Mouse (Mus musculus): ENCODE measurements around the gene Ppp1r35. TPM values are rescaled to one million over a fixed set of nuclear protein-coding genes. Genes with fewer than 3 reads are reported as not detected.

Ppp1r35 gene
- 33.7 and 33.9 TPM in 2 replicates for polyA plus RNA-seq (2015; fragmentation: Nextera tagmentation; extraction: Ambion mirVana)

- Histone ChIP-seq H3K27me3 (no peaks in the 10 kb centered on the region), H3K36me3 (peaks cover 33% of the 10 kb centered on the region), H3K9ac (peak within 1 kb of the TSS; percentile 96), H3K4me2 (peak within 1 kb of the TSS; percentile 92), H3K9me3 (no peaks in the 10 kb centered on the region), H3K4me3 (peak within 1 kb of the TSS; percentile 99), H3K4me1 (peaks cover 44% of the 10 kb centered on the region), H3K27ac (peak within 1 kb of the TSS; percentile 91)
- ATAC-seq (ENCODE audit: borderline replicate concordance, extremely low read depth, low FRiP score, low TSS enrichment): peak; percentile 96
- WGBS: under 1% methylated on average over 31 of the region's 31 CpGs
These were observed at the start of gene Ppp1r35 for GRCm38 (mm10) chr5:137778635-137779034. Gene Ppp1r35, plus strand, starts transcription at chr5:137778849.

GRCm38 (mm10) chr5:137733638-137734288, 44.9 kb upstream of the Ppp1r35 start:
- H3K27ac ChIP-seq: no peak overlapping the region
- no peak overlapping the region for H3K9ac ChIP-seq
- H3K36me3 ChIP-seq: no peaks in the 10 kb centered on the region
- H3K27me3 ChIP-seq: no peaks in the 10 kb centered on the region
- ATAC-seq (ENCODE audit: borderline replicate concordance, extremely low read depth, low FRiP score, low TSS enrichment): no peak
- H3K9me3 ChIP-seq: no peaks in the 10 kb centered on the region
- no peak overlapping the region for H3K4me2 ChIP-seq
- H3K4me3 ChIP-seq: no peak overlapping the region
- WGBS: 86% methylated on average over 12 of the region's 12 CpGs
- H3K4me1 ChIP-seq: 0 out of 2 replicates have a peak, but pooled peaks cover 4% of the 10 kb centered on the region

- no peaks in the 10 kb centered on the region for H3K9me3 ChIP-seq
- H3K27ac ChIP-seq: no peak overlapping the region
- WGBS: 63% methylated on average over 6 of the region's 6 CpGs
- H3K4me1 ChIP-seq: 0 out of 2 replicates have a peak, but pooled peaks cover 7% of the 10 kb centered on the region
- no peaks in the 10 kb centered on the region for H3K27me3 ChIP-seq
- peak; percentile 17; the same call in 1 of the 2 replicates for ATAC-seq (ENCODE audit: borderline replicate concordance, extremely low read depth, low FRiP score, low TSS enrichment)
- no peak overlapping the region for H3K9ac ChIP-seq
- H3K4me2 ChIP-seq: no peak overlapping the region
- H3K36me3 ChIP-seq: no peaks in the 10 kb centered on the region
- no peak overlapping the region for H3K4me3 ChIP-seq
These were observed 44.2 kb upstream of the Ppp1r35 start for GRCm38 (mm10) chr5:137734289-137735061.

- Histone ChIP-seq H3K27me3 (no peaks in the 10 kb centered on the region), H3K27ac (no peak overlapping the region), H3K9me3 (no peaks in the 10 kb centered on the region), H3K36me3 (no peaks in the 10 kb centered on the region), H3K4me3 (no peak overlapping the region), H3K4me2 (no peak overlapping the region), H3K4me1 (peaks cover 20% of the 10 kb centered on the region), H3K9ac (no peak overlapping the region)
- no peak for ATAC-seq (ENCODE audit: borderline replicate concordance, extremely low read depth, low FRiP score, low TSS enrichment)
- 88% methylated on average over 6 of the region's 6 CpGs for WGBS
These were observed 41.2 kb upstream of the Ppp1r35 start for GRCm38 (mm10) chr5:137737400-137737940.

DNA sequence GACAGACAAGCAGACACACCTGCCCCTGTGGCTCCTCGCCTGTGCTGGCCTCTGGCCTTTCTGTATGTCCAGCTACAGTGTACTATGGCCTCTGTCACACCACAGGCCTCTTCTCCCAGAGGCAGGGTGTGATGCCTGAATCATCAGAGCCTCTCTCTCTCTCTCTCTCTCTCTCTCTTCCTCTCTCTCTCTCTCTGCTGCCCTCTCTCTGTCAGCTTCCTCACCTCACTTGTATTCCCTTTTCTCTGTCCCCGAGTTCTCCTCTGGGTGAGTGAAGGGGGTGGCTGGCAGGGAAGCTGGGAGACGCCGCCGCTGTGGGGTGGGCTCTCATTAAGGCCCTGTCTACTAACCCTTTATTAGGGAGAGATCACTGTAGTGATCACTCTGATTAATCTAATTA, 40.1 kb upstream of the Ppp1r35 start:
- peaks cover 20% of the 10 kb centered on the region for H3K4me1 ChIP-seq
- no peak overlapping the region for H3K4me2 ChIP-seq
- H3K27ac ChIP-seq: no peak overlapping the region
- no peak overlapping the region for H3K9ac ChIP-seq
- H3K9me3 ChIP-seq: no peaks in the 10 kb centered on the region
- no peak overlapping the region for H3K4me3 ChIP-seq
- no peak for ATAC-seq (ENCODE audit: borderline replicate concordance, extremely low read depth, low FRiP score, low TSS enrichment)
- H3K36me3 ChIP-seq: no peaks in the 10 kb centered on the region
- 50% methylated on average over 5 of the region's 5 CpGs for WGBS
- no peaks in the 10 kb centered on the region for H3K27me3 ChIP-seq

GRCm38 (mm10) chr5:137739471-137739870, 39.2 kb upstream of the Ppp1r35 start:
- no peak overlapping the region for H3K27ac ChIP-seq
- H3K4me1 ChIP-seq: peaks cover 20% of the 10 kb centered on the region
- H3K9me3 ChIP-seq: no peaks in the 10 kb centered on the region
- no peak overlapping the region for H3K9ac ChIP-seq
- H3K4me3 ChIP-seq: no peak overlapping the region
- 54% methylated on average over 9 of the region's 9 CpGs for WGBS
- ATAC-seq (ENCODE audit: borderline replicate concordance, extremely low read depth, low FRiP score, low TSS enrichment): no peak
- peak overlapping the region; percentile 97; the same call in 1 of the 2 replicates for H3K4me2 ChIP-seq
- no peaks in the 10 kb centered on the region for H3K27me3 ChIP-seq
- no peaks in the 10 kb centered on the region for H3K36me3 ChIP-seq

GRCm38 (mm10) chr5:137740506-137740905, 38.1 kb upstream of the Ppp1r35 start:
- Histone ChIP-seq H3K9ac (peak overlapping the region; percentile 60), H3K36me3 (no peaks in the 10 kb centered on the region), H3K27me3 (no peaks in the 10 kb centered on the region), H3K9me3 (no peaks in the 10 kb centered on the region), H3K4me3 (peak overlapping the region; percentile 73), H3K4me2 (peak overlapping the region; percentile 97), H3K27ac (peak overlapping the region; percentile 81; the same call in 1 of the 2 replicates), H3K4me1 (peaks cover 28% of the 10 kb centered on the region)
- ATAC-seq (ENCODE audit: borderline replicate concordance, extremely low read depth, low FRiP score, low TSS enrichment): 0 out of 2 replicates have a peak, but pooled peaks have one; percentile 2
- 7% methylated on average over 11 of the region's 11 CpGs for WGBS

DNA sequence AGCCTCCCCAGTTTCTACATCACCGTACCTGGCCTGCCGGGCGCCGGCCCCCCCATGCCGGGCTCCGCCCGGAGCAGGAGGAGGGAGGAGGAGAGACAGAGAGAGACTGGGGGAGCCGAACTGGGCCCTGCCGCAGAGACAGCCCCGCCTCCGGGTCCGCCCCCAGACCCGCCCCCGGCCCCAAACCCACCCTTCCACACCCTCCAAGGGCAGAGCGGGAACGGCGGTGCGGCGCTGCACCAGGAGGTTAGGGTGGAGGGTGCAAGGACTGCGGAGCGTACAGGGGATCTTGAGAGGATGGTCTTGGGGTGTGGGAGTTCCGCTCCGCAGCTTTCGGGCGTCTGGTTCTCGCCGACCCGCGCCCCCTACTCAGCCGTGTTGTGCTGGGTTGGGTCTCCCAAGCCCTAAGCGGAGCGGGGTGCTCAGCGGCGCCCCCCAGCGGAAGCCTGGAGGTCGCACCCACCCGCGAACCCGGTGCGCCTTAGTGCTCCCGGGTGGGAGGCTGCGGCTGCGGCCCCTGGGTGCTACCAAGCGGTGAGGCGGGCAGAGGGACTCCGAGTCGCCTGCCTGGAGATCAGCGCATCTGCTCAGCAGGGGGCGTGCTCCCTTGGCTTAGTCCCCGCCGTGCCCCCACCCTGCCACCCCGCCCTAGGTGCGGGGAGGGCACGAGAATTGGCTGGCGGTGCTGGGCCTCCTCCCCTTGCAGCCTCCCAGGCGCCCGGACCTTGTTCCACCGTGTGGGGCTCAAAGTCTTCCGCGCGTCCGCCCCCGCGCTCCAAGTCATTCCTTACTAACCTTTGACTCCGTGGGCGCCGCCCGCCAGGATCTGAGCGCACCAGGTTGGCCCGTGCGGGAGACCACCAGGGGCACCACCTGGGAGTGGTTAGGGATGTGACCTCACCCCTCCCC, 37.4 kb upstream of the Ppp1r35 start, which contains the start of gene Nyap1:
Gene Nyap1 (minus strand): TSS at position 585 of the 909 bp plus-strand sequence.
- peak; percentile 85 for ATAC-seq (ENCODE audit: borderline replicate concordance, extremely low read depth, low FRiP score, low TSS enrichment)
- Histone ChIP-seq H3K4me2 (peak within 1 kb of the TSS; percentile 97), H3K9ac (peak within 1 kb of the TSS; percentile 60), H3K4me1 (peaks cover 30% of the 10 kb centered on the region), H3K27ac (peak within 1 kb of the TSS; percentile 81; the same call in 1 of the 2 replicates), H3K9me3 (no peaks in the 10 kb centered on the region), H3K27me3 (no peaks in the 10 kb centered on the region), H3K36me3 (no peaks in the 10 kb centered on the region), H3K4me3 (peak within 1 kb of the TSS; percentile 73)
- WGBS: under 1% methylated on average over 70 of the region's 71 CpGs

DNA sequence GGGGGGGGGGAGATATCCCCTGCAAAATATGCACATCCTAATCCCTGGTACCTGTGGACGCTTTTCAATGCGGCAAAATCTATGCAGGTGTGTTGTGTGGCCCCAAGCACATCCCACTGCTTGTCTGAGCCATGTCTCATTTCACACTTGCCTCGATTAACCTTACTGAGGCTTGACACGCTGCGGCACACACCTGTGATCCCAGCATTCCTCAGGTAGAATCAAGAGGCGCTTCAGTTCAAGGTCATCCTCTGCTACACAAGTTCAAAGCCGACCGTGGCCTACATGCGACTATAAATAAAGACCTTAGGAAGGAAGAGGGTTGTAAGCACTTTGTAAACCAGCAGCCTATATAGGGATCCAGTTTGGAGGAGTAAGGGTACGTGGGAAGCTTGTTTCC, 36.6 kb upstream of the Ppp1r35 start:
- ATAC-seq (ENCODE audit: borderline replicate concordance, extremely low read depth, low FRiP score, low TSS enrichment): no peak
- Histone ChIP-seq H3K27ac (no peak overlapping the region), H3K4me1 (peaks cover 30% of the 10 kb centered on the region)

DNA sequence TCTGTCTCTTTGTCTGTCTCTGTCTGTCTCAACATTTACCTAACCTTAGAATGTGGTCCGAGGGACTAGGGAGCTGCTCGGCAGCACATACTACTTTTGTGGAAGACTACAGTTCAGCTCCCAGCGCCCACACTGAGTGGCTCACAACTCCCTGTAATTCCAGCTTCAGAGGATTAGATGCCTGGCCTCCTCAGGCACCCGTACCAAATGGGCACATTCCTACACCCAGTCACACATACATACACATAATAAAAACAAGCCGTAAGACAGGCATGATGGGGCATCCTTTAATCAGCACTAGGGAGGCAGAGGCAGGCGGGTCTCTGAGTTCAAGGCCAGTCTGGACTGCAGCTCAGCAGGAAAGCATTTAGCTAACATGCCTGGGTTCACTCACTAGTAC, 35.8 kb upstream of the Ppp1r35 start:
- no peak overlapping the region for H3K4me2 ChIP-seq
- H3K27ac ChIP-seq: no peak overlapping the region
- no peak overlapping the region for H3K4me3 ChIP-seq
- H3K27me3 ChIP-seq: no peaks in the 10 kb centered on the region
- WGBS: 87% methylated on average over 6 of the region's 6 CpGs
- no peak for ATAC-seq (ENCODE audit: borderline replicate concordance, extremely low read depth, low FRiP score, low TSS enrichment)
- H3K9me3 ChIP-seq: no peaks in the 10 kb centered on the region
- H3K4me1 ChIP-seq: peaks cover 34% of the 10 kb centered on the region
- H3K9ac ChIP-seq: no peak overlapping the region
- no peaks in the 10 kb centered on the region for H3K36me3 ChIP-seq

More for the DNA sequence above, 36.6 kb upstream of the Ppp1r35 start:
- Histone ChIP-seq H3K9ac (no peak overlapping the region), H3K27me3 (no peaks in the 10 kb centered on the region), H3K4me3 (peak overlapping the region; percentile 73; the same call in 1 of the 2 replicates), H3K4me2 (peak overlapping the region; percentile 97), H3K36me3 (no peaks in the 10 kb centered on the region), H3K9me3 (no peaks in the 10 kb centered on the region)
- WGBS: 52% methylated on average over 10 of the region's 10 CpGs

DNA sequence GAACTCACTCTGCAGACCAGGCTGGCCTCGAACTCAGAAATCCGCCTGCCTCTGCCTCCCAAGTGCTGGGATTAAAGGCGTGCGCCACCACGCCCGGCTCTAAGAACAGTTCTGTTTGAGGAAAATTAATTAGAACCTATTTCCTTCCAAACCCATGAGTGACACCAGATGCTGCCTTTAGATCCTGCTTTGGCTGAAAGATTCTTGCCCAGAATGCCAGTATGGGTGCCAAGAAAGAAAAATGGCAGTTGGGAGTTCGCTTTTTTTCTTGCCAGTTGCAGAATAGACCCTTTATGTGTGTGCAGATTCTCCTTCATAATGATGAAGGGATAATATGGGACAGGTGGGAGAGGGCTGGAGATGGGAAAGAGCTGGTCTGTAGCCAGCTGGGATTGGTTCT, 34.5 kb upstream of the Ppp1r35 start:
- no peak overlapping the region for H3K4me3 ChIP-seq
- ATAC-seq (ENCODE audit: borderline replicate concordance, extremely low read depth, low FRiP score, low TSS enrichment): no peak
- H3K36me3 ChIP-seq: no peaks in the 10 kb centered on the region
- no peaks in the 10 kb centered on the region for H3K9me3 ChIP-seq
- H3K27me3 ChIP-seq: no peaks in the 10 kb centered on the region
- peaks cover 47% of the 10 kb centered on the region for H3K4me1 ChIP-seq
- H3K4me2 ChIP-seq: no peak overlapping the region
- H3K27ac ChIP-seq: no peak overlapping the region
- no peak overlapping the region for H3K9ac ChIP-seq
- WGBS: 84% methylated on average over 7 of the region's 7 CpGs
